Mouse (Mus musculus) embryonic fibroblast, embryonic 13.5 days (primary cell): Measurements from ENCODE around the gene Lipc.

Source experiments
- CTCF ChIP-seq: IDR thresholded peaks from 2 replicates; pipeline ENCODE4 v1.5.1; 2011; ENCODE audit warnings: mild to moderate bottlenecking, control low read depth, low read length, moderate library complexity, borderline replicate concordance; ENCODE audit not compliant: insufficient read depth
- POLR2A ChIP-seq: IDR thresholded peaks from 2 replicates; pipeline ENCODE4 v1.6.1; 2011; ENCODE audit warnings: low read depth, mild to moderate bottlenecking, control low read depth, low read length, moderate library complexity

- TF ChIP-seq CTCF = no peak
- no peak for TF ChIP-seq POLR2A
Observed at GRCm38 (mm10) chr9:70999161-70999560, 47.1 kb upstream of the Lipc start.
